Mouse (Mus musculus) lung, adult 2 months (tissue): ENCODE results near the gene Btnl2. TPM values are rescaled to one million over a fixed set of nuclear protein-coding genes. Genes with fewer than 3 reads are reported as not detected.

Source experiments
- DNase-seq: peaks from one replicate; pipeline ENCODE4 v3.0.0; 2022
- H3K4me1 ChIP-seq: fragments of 200-500 bp; 2 replicates; pipeline ENCODE4 v1.6.1; 2011; ENCODE audit warnings: low read length; ENCODE audit not compliant: control insufficient read depth, insufficient read depth
- H3K4me3 ChIP-seq: fragments of 200-500 bp; replicated peaks from 2 replicates; pipeline ENCODE3; 2011; ENCODE audit warnings: low read depth, mild to moderate bottlenecking, control low read depth, low read length; ENCODE audit errors: extremely low read depth
- CTCF ChIP-seq: fragments of 200-500 bp; IDR thresholded peaks from 2 replicates; pipeline ENCODE4 v1.5.1; 2011; ENCODE audit warnings: mild to moderate bottlenecking, low read length, control low read depth; ENCODE audit not compliant: insufficient read depth
- POLR2A ChIP-seq: fragments of 200-500 bp; IDR thresholded peaks from 2 replicates; pipeline ENCODE4 v1.6.1; 2011; ENCODE audit warnings: low read depth, mild to moderate bottlenecking, control low read depth, low read length, borderline replicate concordance; ENCODE audit errors: extremely low read depth
- WGBS: fragments of 180-500 bp; shearing (Covaris S2); methylation state at CpG from one replicate; pipeline ENCODE4 v1.1.7; 2018; 5-methylcytosine and 5-hydroxymethylcytosine counted together
- polyA plus RNA-seq: library from polyadenylated mRNA; depleted of rRNA; stranded (reverse); fragments of >200 nt; gene quantifications from 2 replicates; pipeline ENCODE4 v1.2.3, GENCODE M21; 2012

Gene Btnl2
- polyA plus RNA-seq, 1 experiment, result 0.78 TPM

DNA sequence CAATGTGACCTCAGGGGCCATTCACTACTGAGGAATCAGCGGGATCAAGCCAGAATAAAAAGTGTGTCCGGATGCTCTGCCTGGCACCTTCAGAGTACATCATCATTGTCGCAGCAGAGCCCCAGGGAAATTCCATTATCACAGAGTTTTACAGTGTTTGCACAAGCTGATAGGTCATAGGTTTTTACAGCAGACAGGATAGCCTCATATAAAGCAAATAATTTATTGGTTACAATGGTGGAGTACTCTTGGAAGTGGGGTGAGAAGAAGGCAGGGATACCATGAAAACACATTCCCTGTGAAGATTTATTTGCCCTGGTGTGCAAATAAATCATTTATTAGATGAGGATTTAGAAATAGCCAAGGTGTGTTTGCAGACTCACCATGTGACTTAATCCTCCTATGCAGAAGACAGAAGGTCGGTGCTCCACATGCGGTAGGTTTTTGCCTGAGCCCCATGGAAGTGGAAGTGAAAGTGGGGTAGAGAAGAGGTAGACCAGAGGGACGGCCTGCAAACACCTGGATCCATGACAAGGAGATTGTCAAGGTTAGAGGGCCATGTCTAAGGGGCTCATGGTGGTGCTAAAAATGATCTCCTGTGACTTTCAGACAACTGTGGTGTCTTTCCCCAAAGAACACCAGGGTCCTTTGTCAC, 18.6 kb downstream of the Btnl2 start:
- TF ChIP-seq CTCF (no peak), POLR2A (no peak)
- 66% methylated on average over 6 of the region's 6 CpGs for WGBS
- no peak overlapping the region for H3K4me3 ChIP-seq
- H3K4me1 ChIP-seq, result no peaks in the 10 kb centered on the region
- no peak for DNase-seq

DNA sequence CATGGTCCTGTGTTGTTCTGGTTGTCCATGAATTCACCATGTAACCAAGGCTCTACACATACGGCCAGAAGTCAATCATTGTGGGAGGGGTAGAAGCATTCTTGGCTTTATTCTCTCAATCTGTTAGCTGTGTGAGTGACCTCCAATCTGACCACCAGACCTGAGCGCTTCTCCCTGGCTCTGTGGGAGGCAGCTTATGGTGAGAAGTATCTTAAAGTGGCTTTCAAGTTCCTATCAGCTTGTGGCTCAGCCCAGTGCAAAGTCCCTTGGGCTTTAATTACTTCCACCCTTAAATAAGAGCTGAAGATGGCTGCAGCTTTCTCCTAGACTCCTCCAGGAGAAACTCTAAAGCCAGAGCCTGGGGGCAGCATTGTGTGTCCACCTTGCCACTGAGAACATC, 22.2 kb downstream of the Btnl2 start, which contains the start of gene Btnl1:
Btnl1 (plus strand) TSS at position 286 of the 400 bp plus-strand sequence.
- 73% methylated on average over 2 of the region's 2 CpGs for whole genome bisulfite sequencing
- no peaks in the 10 kb centered on the region for H3K4me1 ChIP-seq
- H3K4me3 ChIP-seq, result no peak within 1 kb of the TSS
- no peak for TF ChIP-seq POLR2A
- TF ChIP-seq CTCF, result no peak
- no peak for DNase-seq

DNA sequence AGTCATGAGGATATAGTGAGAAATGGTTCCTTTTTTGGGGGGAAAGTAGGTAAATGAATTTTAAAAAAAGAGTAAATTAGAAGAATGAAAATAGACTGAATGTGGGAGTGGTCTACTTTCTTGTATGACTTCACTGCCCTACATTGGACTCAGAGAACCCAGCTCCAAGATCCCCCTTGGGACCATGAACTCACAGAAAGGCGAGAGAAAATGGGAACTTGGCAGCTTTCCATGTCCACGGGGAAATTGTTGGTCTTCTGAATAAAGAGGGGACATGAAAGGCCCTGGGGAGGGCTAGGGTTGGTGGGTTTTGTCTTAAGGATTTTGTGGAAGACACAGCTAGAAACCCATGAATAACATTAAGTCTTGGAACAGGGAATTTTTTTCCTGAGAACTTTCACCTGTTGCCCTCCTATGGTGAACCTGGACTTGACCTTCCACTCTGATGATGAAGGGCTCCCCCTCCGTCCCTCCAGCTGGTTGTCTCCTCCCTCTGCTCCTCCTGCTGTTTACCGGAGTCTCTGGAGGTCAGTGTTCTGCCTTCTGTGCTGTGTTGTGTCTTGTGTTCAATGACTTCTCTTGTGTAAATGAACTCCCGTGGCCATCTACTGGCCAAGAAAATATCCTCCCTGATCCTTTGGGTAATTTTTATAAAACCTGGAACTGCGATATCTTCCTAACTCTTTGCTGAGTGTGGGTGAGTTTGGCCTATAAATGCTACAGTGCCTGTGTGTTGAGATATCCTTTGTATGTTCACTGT, 23.0 kb downstream of the Btnl2 start:
- 44% methylated on average over 6 of the region's 6 CpGs for WGBS
- Histone ChIP-seq H3K4me1 (no peaks in the 10 kb centered on the region), H3K4me3 (no peak overlapping the region)
- DNase-seq, result no peak
- TF ChIP-seq POLR2A (no peak), CTCF (no peak)

DNA sequence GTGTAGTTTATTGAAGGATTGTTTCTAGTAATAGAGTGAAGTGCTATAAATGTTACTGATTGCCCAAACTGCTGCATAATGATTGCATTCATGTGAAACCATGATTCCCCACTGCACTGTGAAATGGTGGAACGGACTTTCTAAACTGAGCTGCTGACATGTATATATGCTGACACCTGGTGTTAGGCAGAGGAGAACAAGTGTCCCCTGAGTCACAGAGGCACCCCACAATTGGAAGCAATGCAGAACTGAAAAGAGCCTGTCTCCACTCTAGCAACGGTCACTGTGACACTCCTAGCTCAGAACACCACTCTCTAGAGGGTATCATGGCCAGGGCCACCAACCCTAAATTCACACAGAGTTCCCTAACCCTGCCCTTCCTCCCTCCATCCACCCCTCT, 24.1 kb downstream of the Btnl2 start:
- no peak for DNase-seq
- no peak for TF ChIP-seq POLR2A
- Histone ChIP-seq H3K4me1 (no peaks in the 10 kb centered on the region), H3K4me3 (no peak overlapping the region)
- 66% methylated on average over 2 of the region's 2 CpGs for WGBS

DNA sequence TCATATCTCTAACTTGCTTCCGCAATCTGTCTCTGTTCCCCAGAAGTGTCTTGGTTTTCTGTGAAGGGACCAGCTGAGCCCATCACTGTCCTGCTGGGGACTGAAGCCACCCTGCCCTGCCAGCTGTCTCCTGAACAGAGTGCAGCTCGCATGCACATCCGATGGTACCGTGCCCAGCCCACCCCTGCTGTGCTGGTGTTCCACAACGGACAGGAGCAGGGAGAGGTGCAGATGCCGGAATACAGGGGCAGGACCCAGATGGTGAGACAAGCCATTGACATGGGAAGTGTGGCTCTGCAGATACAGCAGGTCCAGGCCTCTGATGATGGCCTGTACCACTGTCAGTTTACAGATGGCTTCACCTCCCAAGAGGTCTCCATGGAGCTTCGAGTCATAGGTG, 24.8 kb downstream of the Btnl2 start:
- Histone ChIP-seq H3K4me3 (no peak overlapping the region), H3K4me1 (no peaks in the 10 kb centered on the region)
- 77% methylated on average over 7 of the region's 7 CpGs for WGBS
- no peak for TF ChIP-seq POLR2A
- TF ChIP-seq CTCF, result no peak
- DNase-seq, result no peak

DNA sequence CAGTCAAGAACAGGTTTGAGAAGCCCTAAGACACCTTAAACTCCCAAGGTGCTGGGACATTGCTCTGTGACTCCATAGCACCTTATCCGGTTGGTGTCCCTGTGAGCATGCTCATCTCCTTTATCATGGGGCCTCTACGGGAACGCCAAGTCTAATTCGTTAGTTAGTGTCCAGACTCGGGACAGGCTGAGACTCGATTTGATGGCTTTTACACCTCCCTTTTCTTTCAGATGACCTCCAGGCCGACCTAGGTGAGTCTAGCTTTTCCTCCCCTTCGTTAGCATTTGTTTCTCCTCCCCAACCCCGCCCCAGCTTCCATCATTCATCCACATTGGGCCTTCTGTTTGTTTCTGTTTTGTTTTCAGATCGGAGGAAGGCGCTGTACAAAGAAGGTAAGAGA, 27.3 kb downstream of the Btnl2 start:
- DNase-seq, result no peak
- Histone ChIP-seq H3K4me3 (no peak overlapping the region), H3K4me1 (no peaks in the 10 kb centered on the region)
- 64% methylated on average over 11 of the region's 11 CpGs for WGBS
- TF ChIP-seq CTCF (no peak), POLR2A (no peak)

DNA sequence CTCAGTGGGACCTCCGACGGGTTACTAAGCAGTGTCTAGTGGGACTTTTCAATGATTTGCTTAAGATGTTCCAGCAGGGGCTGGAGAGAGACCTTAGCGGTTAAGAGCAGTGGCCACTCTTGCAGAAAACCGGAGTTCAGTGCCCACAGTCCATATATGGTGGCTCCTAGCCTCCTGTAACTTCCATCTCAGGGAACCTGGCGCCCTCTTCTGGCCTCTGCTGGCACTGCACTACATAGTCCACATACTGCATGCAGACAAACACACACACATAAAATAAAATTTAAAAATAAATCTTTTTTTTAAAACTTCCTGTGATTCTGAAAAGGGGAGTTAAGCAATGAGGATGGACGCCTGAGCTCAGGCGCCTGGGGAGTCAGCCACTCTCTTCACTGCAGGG, 28.6 kb downstream of the Btnl2 start:
- Histone ChIP-seq H3K4me1 (no peaks in the 10 kb centered on the region), H3K4me3 (no peak overlapping the region)
- WGBS, result 73% methylated on average over 7 of the region's 7 CpGs
- no peak for DNase-seq
- TF ChIP-seq POLR2A (no peak), CTCF (0 out of 2 replicates have a peak, but pooled peaks have one; percentile 12)

DNA sequence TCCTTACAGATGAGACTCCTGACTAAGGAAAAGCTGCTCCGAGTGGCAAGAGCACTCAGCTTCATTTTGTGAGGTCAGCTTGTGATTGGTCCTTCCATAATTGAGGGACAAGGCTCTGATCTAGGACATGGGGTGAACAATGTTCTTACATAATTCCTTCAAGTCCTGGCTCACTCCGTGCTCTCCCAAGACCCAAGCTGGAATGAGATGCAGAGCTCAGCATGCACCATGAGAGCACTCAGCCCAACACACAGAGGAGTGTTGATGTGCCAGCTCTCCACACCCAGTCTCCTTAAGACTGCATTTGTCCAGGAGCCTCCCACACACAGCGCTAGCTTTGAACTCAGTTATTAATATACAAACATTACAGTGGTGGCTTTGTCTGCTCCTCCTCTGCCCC, 30.1 kb downstream of the Btnl2 start:
- DNase-seq, result no peak
- 42% methylated on average over 3 of the region's 3 CpGs for WGBS
- Histone ChIP-seq H3K4me1 (no peaks in the 10 kb centered on the region), H3K4me3 (no peak overlapping the region)
- TF ChIP-seq CTCF (no peak), POLR2A (no peak)

DNA sequence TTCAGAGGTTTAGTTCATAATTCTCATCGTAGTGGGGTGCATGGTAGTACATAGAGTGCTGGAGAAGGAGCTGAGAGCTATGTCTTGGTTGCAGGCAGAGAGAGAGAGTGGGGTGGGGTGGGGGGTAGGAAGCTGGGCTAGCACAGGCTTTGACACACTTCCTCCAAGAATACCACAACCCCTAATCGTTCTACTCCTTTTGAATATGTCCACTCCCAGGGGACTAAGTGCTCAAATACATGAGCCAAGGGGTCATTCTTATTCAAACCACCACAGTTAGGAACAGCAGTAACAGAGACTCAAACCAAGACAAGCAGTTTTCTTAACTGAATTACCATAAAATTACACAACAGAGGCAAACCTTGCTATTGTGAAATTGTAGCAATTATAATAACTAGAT, 32.0 kb downstream of the Btnl2 start:
- no peaks in the 10 kb centered on the region for H3K4me1 ChIP-seq
- WGBS, result 70% methylated on average over 2 of the region's 2 CpGs
- DNase-seq, result no peak
- no peak overlapping the region for H3K4me3 ChIP-seq
- TF ChIP-seq POLR2A, result no peak

DNA sequence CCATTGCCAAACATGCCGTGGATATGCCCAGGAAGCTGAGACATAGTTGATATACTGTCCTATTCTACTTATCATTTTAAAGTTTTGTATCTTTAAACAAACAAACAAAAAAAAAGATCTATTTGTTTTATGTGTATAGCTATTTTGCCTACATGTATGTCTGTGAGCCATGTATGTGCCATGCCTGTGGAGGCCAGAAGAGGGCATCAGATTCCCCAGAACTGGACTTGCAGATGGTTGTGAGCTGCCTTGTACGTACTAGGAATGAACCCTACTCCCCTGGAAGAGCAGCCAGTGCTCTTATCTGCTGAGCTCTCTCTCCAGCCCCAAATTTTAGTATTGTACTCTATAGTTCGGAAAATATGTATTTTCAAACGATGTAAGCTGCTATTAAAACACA, 33.9 kb downstream of the Btnl2 start:
- 30% methylated on average over 4 of the region's 4 CpGs for WGBS
- H3K4me1 ChIP-seq, result peaks cover 2% of the 10 kb centered on the region; the same call in 1 of the 2 replicates
- TF ChIP-seq CTCF, result peak; percentile 87
- no peak for TF ChIP-seq POLR2A
- no peak overlapping the region for H3K4me3 ChIP-seq
- peak; percentile 28 for DNase-seq
